9 mouse cellular contexts compared by ENCODE assay signal in the genomic region with DNA sequence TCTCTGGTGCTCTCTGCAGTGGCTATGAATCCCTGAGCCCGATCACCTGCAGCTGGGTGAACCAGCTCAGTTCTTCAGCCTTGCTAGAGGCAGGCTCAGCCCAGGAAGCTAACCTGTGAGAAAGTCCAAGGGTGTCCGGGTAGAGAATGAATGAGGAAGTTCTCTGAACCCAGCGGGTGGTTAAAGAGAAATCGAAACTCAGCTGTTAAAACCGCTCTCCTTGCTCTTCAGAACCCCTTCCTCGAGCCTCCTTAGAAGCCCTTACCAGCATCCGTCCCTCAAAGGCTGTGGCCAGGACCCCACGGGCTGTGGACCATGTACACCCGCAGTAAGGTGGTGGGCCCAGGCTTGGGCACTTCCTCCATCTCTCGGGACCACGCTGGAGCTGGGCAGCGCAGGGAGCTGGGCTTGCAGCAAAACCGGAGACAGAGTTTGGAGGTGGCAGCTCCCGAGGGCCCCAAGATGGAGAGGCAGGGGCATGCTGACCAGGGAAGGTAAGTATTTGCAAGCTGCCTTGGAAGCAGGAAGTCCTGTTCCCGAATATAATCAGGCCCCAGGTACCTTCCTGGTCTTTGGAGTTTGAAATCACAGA. TPM values are rescaled to one million over a fixed set of nuclear protein-coding genes. Genes with fewer than 3 reads are reported as not detected.
DNase-seq lines count a peak whose midpoint lies in the region; ATAC-seq and TF ChIP-seq lines count a peak whose summit lies in the region.
"Had no signal": no experiment of that assay in that cellular context is flagged by ENCODE, and none has a peak within 500 bp of the region (broad histone marks: within the 10 kb centered on the region; RNA-seq: fewer than 3 reads in every experiment).

A gene (plus strand): TSS at position 69 of the 592 bp plus-strand sequence.

- no peak for TF ChIP-seq POLR2A in heart, adult 2 months (IDR thresholded peaks at IDR 0.05; ENCODE audit: insufficient read depth, low read depth, low read length)
- peak; percentile 50; the same call in 1 of the 2 replicates for TF ChIP-seq POLR2A in small intestine, adult 2 months (IDR thresholded peaks at IDR 0.05; ENCODE audit: low read depth, low read length)

- H3K36me3 ChIP-seq in heart, adult 2 months (ENCODE audit: control insufficient read depth, insufficient read depth, low read length), result no peaks in the 10 kb centered on the region
- no peaks in the 10 kb centered on the region for H3K36me3 ChIP-seq in heart, embryonic 11.5 days (ENCODE audit: control insufficient read depth, insufficient read depth, low read length)
- no peaks in the 10 kb centered on the region for H3K36me3 ChIP-seq in liver, embryonic 12.5 days
- H3K36me3 ChIP-seq in small intestine, adult 2 months (ENCODE audit: control insufficient read depth, insufficient read depth, low read length), result no peaks in the 10 kb centered on the region

- H3K4me1 ChIP-seq in heart, adult 2 months (ENCODE audit: control insufficient read depth, insufficient read depth, low read length), result no peaks in the 10 kb centered on the region
- no peaks in the 10 kb centered on the region for H3K4me1 ChIP-seq in heart, embryonic 11.5 days (ENCODE audit: control insufficient read depth, insufficient read depth, low read length)
- no peaks in the 10 kb centered on the region for H3K4me1 ChIP-seq in liver, embryonic 12.5 days
- H3K4me1 ChIP-seq in small intestine, adult 2 months (ENCODE audit: control insufficient read depth, insufficient read depth, insufficient read length, low read length), result peaks cover 17% of the 10 kb centered on the region; the same call in 1 of the 2 replicates

- H3K4me3 ChIP-seq in heart, adult 2 months, result peak within 1 kb of the TSS; percentile 37
- no peak within 1 kb of the TSS for H3K4me3 ChIP-seq in heart, embryonic 11.5 days (ENCODE audit: low read depth, low read length)
- peak within 1 kb of the TSS; percentile 37 for H3K4me3 ChIP-seq in liver, embryonic 12.5 days
- peak within 1 kb of the TSS; percentile 99 for H3K4me3 ChIP-seq in small intestine, adult 2 months (ENCODE audit: low read depth, low read length)

- no peak for TF ChIP-seq EP300 in heart, adult 2 months (IDR thresholded peaks at IDR 0.05; ENCODE audit: insufficient read depth, low read depth, low read length)

- H3K9ac ChIP-seq in heart, adult 2 months (ENCODE audit: low read depth, low read length), result peak within 1 kb of the TSS; percentile 46
- H3K9ac ChIP-seq in heart, embryonic 11.5 days (ENCODE audit: low read depth, low read length), result no peak within 1 kb of the TSS; the same call in 1 of the 2 replicates
- no peak within 1 kb of the TSS for H3K9ac ChIP-seq in liver, embryonic 12.5 days

- no peak for TF ChIP-seq CTCF in heart, adult 2 months (IDR thresholded peaks at IDR 0.05)
- no peak for TF ChIP-seq CTCF in small intestine, adult 2 months (IDR thresholded peaks at IDR 0.05; ENCODE audit: extremely low read depth, insufficient read length, insufficient replicate concordance, low read depth, low read length)

- no peaks in the 10 kb centered on the region for H3K79me2 ChIP-seq in heart, adult 2 months (replicated peaks; ENCODE audit: control insufficient read depth, insufficient read depth, low read length)

- DNase-seq in heart, adult 2 months, result peak; percentile 28 to 32
- DNase-seq in heart, postnatal 14 days, result no peak
- DNase-seq in cerebellum, postnatal 36 days, result no peak
- no peak for DNase-seq in left cerebral cortex, postnatal 25 days (ENCODE audit: low spot score in 2 of 2)
- no peak for DNase-seq in right cerebral cortex, postnatal 25 days

- no peaks in the 10 kb centered on the region for H3K9me3 ChIP-seq in heart, embryonic 11.5 days (replicated peaks; ENCODE audit: control insufficient read depth, low read length)
- no peaks in the 10 kb centered on the region for H3K9me3 ChIP-seq in liver, embryonic 12.5 days (replicated peaks)

- peak within 1 kb of the TSS; percentile 33; the same call in 1 of the 2 replicates for H3K4me2 ChIP-seq in heart, embryonic 11.5 days
- peak within 1 kb of the TSS; percentile 45 for H3K4me2 ChIP-seq in liver, embryonic 12.5 days

- WGBS in heart, adult 2 months, result 45% methylated on average over 15 of the region's 15 CpGs
- 51% methylated on average over 15 of the region's 15 CpGs for WGBS in heart, embryonic 11.5 days (ENCODE audit: insufficient replicate concordance)
- 26% methylated on average over 15 of the region's 15 CpGs for WGBS in liver, embryonic 12.5 days (ENCODE audit: insufficient replicate concordance)
- 11% methylated on average over 15 of the region's 15 CpGs for WGBS in small intestine, adult 2 months

- intact Hi-C loops in heart, adult 2 months (cut with DNase I), result no loop called here
- intact Hi-C loops in heart, postnatal 14 days (cut with DNase I), result no loop called here
- intact Hi-C loops in left cerebral cortex, postnatal 25 days (cut with DNase I), result no loop called here

- no peaks in the 10 kb centered on the region for H3K27me3 ChIP-seq in heart, adult 2 months (ENCODE audit: control insufficient read depth, insufficient read depth, low read length)
- H3K27me3 ChIP-seq in heart, embryonic 11.5 days (ENCODE audit: control insufficient read depth, insufficient read depth, low read length), result no peaks in the 10 kb centered on the region
- no peaks in the 10 kb centered on the region for H3K27me3 ChIP-seq in liver, embryonic 12.5 days (replicated peaks)
- H3K27me3 ChIP-seq in small intestine, adult 2 months (ENCODE audit: control insufficient read depth, insufficient read depth, low read length), result no peaks in the 10 kb centered on the region

- no peak within 1 kb of the TSS for H3K27ac ChIP-seq in heart, adult 2 months
- no peak within 1 kb of the TSS for H3K27ac ChIP-seq in heart, embryonic 11.5 days (ENCODE audit: low read depth, low read length)
- H3K27ac ChIP-seq in liver, embryonic 12.5 days, result no peak within 1 kb of the TSS
- peak within 1 kb of the TSS; percentile 99 for H3K27ac ChIP-seq in small intestine, adult 2 months (ENCODE audit: insufficient read depth, low read depth, low read length)

- ATAC-seq in heart, embryonic 11.5 days (replicated peaks; ENCODE audit: insufficient number of reproducible peaks, low FRiP score, low TSS enrichment), result no peak
- ATAC-seq in liver, embryonic 12.5 days, result no peak

RNA-seq across cellular contexts. Expression of the gene that starts here (rescaled TPM):
- total RNA-seq in heart, adult 2 months (2021), result under 1 TPM; 0.93 to 0.97 TPM
- polyA plus RNA-seq in heart, adult 2 months (2012; rRNA removed), result 0.47 and 0.86 TPM in 2 replicates
- total RNA-seq in heart, postnatal 14 days (2021), result 1 to 10 TPM in 1 of 2 experiments, under 1 TPM in 1; 0.76 to 1.0 TPM
- 0.23 and 0.49 TPM in 2 replicates for polyA plus RNA-seq in heart, embryonic 11.5 days (2014; fragmentation: Nextera tagmentation; extraction: Ambion mirVana)
- polyA plus RNA-seq in liver, embryonic 12.5 days (2016; fragmentation: Nextera tagmentation; extraction: Ambion mirVana), result 1.1 and 1.2 TPM in 2 replicates
- 11.8 and 19.8 TPM in 2 replicates for polyA plus RNA-seq in small intestine, adult 2 months (2012; rRNA removed)
- under 1 TPM; 0.30 to 0.62 TPM for total RNA-seq in left cerebral cortex, postnatal 25 days (2021)
- total RNA-seq: MEL had no signal

Comparison
In these comparisons a context has a peak if more than half of its experiments do, and no peak if none do; other contexts are left out.
1. Peak in DNase-seq, H3K4me3 ChIP-seq and H3K9ac ChIP-seq in heart, adult 2 months; RNA of the gene not detected or under 1 TPM.